Mouse (Mus musculus) olfactory bulb, adult 2 months (tissue): ENCODE results near the gene Parp14.

ENCODE experiments used
- CTCF ChIP-seq: fragments of 200-500 bp; IDR thresholded peaks from 2 replicates; pipeline ENCODE4 v1.5.1; 2012; ENCODE audit warnings: low read depth, mild to moderate bottlenecking, low read length, moderate library complexity; ENCODE audit not compliant: insufficient read depth
- POLR2A ChIP-seq: fragments of 200-500 bp; IDR thresholded peaks from 2 replicates; pipeline ENCODE4 v1.6.1; 2012; ENCODE audit warnings: mild to moderate bottlenecking, low read depth, low read length, moderate library complexity; ENCODE audit not compliant: insufficient read depth

DNA sequence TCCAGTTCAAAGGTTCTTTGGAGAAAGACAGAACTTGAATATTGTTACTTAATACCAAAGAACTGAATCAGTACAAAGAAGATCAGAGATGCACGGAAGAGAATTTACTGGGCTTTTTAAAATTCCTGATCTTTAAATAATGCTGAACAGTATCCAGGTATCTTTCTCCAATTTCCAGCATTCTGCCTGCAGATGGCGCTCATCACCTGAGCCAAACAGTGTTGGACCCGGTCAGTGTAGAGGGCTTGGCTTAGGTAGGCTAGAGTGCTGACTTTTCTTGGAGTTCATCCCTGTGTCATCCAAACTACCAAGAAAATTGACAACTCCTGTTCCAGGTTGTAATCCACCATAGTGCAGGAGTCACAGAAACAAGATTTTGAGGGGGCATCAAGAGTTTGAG lies 3.1 kb upstream of the Parp14 start:
- TF ChIP-seq CTCF (no peak), POLR2A (no peak)
